Mouse (Mus musculus) gastrocnemius, adult 18-20 months (tissue): ENCODE data around the gene Exosc5. TPM values are rescaled to one million over a fixed set of nuclear protein-coding genes. Genes with fewer than 3 reads are reported as not detected.
A peak's percentile ranks its signal among the peaks of the same experiment; 100 is the strongest.

ENCODE experiments used
- DNase-seq: peaks from one replicate; pipeline ENCODE4 v3.0.0; 2021; ENCODE audit warnings: low spot score
- total RNA-seq, 2 experiments: library from RNA; stranded (reverse); gene quantifications; 2 replicates each; pipeline ENCODE4 v1.2.3; 2021

Exosc5 gene
- total RNA-seq, 2 experiments from 2014 or later: 19.9 to 21.3 TPM

DNA sequence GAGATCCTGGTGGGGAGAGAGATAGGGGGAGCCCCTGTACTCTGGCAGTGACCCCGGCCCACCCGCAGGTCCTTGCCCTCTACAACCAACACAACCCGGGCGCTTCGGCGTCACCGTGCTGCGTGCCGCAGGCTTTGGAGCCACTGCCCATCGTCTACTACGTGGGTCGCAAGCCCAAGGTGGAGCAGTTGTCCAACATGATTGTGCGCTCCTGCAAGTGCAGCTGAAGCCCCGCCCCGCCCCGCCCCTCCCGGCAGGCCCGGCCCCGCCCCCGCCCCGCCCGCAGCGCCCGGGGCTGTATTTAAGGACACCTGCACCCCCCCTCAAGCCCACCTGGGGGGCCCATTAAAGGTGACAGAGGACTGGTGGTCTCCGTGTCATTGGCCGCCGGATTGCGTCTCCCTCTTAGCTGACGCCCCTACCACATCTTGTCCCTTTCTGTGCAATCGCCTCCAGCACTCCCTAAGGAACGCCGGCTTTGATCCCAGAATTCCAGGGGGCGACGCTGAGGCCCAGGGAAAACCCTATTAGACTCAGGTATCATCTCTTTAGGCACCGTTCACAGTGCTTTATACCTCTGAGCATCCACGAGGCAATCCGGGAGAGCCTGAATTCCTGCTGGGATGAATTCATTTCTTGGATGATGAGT is 45.9 kb downstream of the Exosc5 start:
- no peak for DNase-seq

DNA sequence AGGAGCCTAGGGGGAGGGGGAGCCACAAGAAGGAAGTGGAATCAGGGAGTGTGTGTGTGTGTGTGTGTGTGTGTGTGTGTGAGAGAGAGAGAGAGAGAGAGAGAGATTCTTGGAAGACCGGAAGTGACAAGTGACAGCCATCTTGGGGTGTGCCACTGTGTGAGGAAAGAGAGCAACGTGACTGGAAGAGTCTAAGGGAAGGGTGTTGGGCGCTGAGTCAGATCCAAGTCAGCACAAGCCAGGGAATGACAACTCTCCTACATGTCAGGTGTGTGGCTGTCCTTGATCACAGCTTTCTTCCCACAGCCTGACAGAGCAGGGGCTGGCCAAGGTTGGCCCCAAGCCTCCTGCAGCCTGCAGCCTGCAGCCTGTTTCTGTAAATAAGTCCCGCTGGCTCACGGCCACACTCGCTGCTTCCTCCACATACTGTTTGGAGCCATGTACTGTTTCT is 46.9 kb downstream of the Exosc5 start:
- DNase-seq: no peak

DNA sequence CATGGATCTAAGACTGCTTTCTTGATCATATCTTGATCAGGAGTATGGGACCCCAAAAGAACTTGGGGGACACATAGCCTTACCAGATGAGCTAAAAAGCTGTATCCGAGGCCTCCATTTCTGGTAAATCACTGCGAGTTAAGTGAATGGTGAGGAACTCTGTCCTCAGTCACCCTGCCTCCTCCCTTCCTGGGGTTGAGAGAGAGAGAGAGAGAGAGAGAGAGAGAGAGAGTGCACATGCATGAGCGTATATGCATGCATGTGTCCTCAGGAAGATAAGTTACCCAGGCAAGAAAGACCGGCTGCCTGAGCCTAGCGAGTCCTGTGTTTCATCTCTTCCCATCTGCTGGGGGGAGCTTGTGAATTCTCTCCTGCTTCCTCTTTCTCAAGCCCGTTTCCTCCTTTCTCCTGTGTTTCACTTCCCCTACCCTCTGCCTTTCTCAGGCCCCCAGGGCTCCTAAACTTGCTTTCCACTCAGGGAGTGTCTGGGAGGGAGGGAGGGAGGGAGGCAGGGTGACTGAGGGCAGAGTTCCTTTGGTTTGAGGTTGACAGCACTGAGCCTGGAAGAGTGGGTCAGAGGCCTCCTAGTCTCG is 47.7 kb downstream of the Exosc5 start:
- DNase-seq: no peak

DNA sequence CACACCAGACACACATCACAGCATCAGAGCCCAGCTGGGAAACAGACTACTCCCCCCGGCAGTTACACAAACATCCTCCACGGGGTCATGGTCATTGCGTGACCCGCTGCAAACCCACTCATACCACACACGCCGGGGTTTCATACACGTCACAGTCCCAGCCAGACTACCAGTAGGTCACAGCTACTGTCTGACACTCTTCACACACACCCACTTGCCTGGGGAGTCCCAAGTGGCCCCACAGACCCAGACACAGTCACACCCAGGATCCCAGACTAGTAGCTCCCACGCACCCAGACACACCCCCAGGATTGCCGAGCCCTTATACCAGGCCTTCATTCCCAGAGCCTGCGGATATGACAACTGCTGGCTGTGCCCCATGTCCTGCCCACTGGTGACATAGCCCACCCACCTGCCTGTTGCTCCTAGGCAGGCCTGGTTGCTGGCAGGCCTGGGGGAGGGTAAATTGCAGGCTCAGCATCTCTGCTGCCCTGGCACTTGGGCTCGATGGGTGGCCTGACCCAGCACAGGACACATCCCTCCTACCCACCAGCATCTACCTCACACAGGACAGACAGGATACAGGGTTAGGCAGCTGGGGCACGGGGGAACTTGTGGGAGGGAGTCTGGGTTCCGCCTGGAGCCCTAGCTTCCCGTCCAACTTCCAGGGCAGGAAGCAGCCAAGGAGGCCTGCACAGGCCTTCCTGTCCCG is 48.8 kb downstream of the Exosc5 start:
- no peak for DNase-seq

DNA sequence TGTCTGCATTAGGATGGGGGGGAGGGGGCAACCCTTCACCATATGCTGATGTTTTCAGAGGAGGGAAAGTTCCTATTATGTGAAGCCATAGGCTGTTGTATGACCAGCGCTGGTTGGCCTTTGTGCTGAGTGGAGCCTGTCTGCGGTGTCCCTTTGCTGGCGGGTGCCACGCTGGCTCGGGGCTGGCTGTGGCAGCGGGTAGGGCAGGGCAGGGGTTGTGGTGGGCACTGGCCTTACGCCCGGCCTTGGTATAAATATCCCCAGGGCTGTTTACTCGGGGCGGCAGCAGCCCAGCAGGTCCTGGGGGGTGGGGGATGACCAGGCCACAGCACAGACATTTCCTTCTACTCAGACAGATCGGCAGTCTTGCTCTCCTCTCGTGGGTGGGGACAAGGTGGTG is 51.0 kb downstream of the Exosc5 start:
- DNase-seq: no peak

DNA sequence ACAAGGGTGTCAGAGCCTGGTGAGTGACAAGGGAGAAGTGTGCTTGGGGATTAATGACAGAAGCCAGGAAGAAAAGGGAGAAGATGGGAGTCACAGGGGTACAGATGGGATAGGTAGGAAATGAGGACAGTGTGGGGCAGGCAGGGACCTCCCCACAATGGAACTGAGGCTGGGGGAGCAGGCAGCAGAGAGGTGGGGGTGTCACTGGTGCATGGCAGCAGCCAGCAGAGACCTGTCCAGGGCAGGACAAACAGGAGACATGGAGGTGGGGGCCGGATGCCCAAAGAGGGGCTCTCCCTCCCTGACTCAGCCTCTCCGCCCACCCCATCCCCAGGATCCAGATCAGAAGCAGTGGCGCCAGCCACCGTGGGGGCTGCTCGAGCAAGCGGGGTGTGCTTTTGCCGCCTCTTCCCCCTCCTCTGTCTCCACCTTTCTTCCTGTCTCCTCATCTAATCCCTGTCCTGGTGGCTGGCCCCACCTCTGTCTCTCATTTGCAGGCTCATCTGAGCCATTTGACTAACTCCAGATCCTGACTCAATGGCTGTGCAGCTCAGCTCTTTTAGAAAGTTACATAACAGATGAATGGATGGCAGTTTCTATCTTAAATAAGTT is 51.7 kb downstream of the Exosc5 start:
- no peak for DNase-seq

DNA sequence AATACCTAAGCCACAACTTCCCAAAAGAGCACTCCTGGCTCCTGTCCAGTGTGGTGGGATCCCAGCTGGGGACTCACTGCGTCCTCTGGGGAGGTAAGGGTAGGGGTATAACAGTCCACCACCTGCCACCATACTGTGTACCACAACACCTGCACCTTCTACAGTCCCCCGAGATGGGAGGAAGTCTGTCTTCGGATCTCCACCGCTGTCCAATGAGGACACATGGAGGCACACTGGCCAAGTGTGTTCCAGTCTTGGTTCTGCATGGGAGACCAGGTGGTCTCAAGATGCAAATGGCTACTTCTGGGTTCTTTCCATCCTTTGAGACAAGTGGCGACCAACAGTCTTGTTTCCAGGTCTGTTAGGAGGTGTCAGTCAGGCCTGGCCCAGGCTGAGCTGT is 52.2 kb downstream of the Exosc5 start:
- DNase-seq: no peak

DNA sequence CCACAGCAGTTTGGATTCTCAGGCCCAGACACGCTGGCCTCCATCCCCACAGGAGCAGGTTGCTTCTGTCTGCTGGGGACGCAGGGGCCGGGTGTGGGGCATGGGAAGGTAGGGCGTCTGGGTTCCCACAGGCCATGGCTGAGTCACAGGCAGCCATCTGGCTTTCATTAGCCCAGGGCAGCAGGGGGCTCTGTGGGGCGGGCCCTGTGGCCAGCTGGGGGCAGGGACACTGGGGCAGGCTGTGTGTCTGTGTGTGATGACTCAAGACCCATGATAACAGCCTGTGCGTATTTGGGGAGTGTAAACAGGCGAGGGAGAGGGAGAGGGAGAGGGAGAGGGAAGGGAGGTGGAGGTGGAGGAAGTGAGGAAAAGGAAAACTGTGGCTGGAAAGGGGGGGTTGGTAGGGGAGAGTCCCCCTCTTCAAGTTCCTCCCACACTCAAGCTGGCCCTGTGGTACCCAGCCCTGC is 52.8 kb downstream of the Exosc5 start:
- peak; percentile 58 for DNase-seq

DNA sequence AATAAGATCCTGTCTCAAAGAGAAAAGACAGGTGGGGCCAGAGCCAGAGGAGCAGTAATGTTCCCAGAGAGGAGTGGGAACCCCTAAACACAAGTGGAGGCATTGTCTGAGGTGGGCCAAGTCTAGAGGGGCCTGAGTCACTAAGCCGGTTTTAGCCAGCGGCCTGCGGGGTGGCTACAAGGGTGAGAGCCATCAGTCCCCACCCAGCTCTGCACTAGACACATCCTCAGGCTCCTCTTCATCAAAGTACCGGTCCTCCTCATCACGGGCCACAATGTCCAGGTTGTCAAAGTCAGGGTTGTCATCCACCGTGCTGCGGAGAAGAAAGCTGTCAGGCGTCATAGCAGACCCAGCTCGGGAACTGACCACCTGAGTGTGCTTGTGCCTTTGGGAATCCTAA is 53.8 kb downstream of the Exosc5 start:
- DNase-seq: no peak

DNA sequence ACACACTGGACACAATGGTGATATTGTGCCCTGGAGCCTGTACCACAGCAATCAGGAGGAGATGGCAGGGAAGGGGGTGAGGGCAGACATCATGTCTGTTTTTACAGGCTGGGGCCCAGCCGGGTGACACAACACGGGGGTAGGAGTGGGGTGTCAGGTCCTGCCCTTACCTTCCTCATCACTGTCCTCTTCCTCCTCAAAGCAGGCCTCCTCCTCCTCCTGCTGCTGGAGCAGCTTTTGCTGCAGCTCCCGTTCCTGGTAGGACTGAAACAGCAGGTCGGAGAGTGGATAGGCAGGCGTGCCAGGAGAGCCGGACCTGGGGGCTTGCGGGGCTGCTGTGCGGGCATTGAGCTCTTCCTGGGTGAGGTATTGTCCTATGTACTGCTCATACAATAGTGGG is 55.6 kb downstream of the Exosc5 start:
- DNase-seq: no peak

DNA sequence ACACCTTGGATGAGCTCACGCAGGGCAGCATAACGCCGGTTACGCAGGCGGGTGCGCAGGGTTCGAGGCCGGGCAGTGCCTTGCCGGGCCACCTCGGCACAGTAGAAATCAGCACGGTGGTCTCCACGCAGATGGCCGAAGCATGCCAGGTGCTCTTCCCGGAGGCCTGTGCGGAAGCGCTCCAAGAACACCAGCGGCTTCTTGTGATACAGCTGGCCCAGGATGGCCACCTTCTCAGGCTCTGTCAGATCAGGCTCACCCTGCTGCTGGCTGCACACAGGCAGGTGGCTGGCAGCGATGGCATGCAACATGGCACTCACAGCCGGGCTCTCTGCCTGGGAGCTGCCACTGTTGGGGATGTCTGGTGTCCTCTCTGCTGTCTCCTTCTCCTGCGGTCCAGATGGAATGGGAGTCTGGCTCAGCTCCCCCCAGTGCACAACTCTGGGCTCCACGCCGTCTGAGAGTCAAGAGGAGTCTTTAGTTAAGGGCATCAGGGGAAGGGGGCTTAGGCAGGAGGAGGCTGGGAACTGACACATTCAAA is 56.8 kb downstream of the Exosc5 start:
- DNase-seq: no peak

DNA sequence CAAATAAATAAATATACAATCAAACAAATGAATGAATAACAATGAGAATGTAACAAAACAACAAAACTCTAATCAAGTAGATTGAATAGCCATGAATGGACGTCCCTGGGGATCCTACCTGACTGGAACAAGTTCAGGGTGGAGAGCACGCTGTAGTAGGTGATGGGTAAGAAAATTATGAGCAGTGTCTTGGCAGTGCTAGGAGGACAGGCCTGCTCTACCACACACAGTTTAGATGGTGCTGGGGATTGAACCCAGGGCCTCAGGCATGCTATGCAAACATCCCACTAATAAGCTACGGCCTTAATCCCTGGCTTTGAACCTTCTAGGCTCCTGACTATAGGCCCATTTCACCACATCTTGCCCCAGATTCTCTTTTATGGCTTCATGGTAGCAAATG is 58.5 kb downstream of the Exosc5 start:
- no peak for DNase-seq

DNA sequence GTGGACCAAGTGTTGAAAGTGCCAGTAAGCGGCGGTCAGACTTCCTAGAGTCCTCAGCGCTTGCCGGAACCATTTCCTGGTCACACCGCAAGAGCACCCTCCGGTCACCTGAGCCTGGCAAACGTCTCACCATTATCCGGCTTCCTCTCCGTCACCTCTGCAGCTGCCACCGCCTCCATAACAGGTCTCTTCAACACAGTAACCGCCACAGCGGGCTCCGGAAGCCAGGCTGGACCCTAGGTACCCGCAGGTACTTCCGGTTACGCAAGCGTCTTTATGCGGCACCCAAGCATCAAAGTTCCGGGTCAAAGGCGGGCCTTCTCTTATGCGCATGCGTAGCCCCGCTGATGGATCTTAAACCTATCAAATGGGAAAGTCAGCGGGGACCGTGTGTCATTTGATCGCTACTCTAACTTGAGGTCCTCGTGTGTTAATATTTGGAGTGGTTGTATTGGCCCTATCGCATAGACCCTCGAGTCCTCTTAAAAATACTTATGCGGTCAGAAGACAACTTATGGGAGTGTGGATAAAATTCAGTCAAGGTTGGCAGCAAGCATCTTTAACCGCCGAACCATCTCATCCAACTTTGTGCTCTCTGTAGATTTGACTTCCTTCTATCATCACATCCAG is 59.9 kb downstream of the Exosc5 start, which contains the start of gene Ccdc97:
TSS of gene Ccdc97 (minus strand) at position 301 of the 630 bp plus-strand sequence.
- DNase-seq: peak; percentile 95

DNA sequence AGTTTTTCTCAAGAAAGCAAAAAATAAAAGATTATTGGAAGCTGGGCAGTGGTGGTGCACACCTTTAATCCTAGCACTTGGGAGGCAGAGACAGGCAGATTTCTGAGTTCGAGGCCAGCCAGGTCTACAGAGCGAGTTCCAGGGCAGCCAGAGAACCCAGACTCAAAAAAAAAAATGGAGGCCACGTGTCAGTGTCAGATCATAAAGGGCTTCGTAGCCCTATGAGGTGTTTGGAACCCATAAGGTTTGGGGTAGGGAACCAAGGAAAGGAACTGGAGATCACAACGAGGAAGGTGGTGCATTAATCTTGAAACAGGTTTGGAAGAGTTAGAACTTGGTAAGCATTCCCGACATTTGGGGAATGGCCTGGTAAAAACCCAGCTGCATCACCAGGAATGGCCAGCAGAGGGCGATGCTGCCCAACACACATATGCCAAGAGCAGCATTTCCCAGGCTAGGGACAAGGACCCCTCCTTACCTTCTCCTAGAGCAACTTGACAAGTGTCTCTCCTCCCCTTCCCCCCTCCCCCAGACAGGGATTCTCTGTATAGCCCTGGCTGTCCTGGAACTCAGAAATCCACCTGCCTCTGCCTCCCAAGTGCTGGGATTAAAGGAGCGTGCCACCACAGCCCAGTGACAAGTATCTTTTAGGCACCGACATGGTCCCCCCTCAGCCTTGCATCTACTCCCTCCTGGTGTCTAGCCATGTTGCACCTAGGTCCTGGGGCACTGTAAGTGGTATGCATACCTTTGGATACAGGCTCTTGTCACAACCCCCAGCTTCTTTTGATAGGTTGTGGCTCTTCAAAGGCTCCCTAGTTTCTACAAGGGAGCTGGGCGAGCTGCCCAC is 61.0 kb downstream of the Exosc5 start:
- peak; percentile 77 for DNase-seq

DNA sequence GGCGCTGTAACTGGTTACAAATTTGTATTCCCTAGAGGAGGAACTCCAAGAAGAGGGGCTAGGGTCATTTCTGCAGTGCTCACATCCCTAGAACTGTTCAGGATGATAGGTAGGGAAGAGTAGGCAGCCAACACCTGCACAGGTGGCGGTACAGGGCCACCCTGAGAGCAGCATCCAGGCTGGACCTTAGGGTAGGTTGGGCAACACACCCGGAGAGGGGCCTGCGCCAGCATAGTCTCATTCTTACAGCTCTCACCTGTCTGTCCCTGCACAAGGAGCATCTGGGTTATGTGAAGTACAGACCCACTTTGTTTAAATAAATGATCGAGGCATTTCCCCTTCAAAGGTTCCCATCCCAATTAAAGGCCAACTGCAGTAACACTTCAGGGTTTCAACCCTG is 61.8 kb downstream of the Exosc5 start:
- DNase-seq: no peak

Other genes with a start within 250 kb of the Exosc5 start
- not detected for gene Cxcl17, start 246.3 kb upstream of the Exosc5 start, total RNA-seq
- gene Ceacam1, start 181.6 kb upstream of the Exosc5 start, total RNA-seq: 1 to 10 TPM; 2.7 to 4.4 TPM
- gene Ceacam2, start 119.3 kb upstream of the Exosc5 start, total RNA-seq: 1 to 10 TPM in 1 of 2 experiments, under 1 TPM in 1; 0.46 to 1.1 TPM
- gene Erich4, start 43.3 kb upstream of the Exosc5 start, total RNA-seq: not detected
- gene Dmac2, start 39.8 kb upstream of the Exosc5 start, total RNA-seq: 10 to 100 TPM; 38.7 to 43.2 TPM
- 1 to 10 TPM; 1.1 to 1.3 TPM for gene B3gnt8, start 32.5 kb upstream of the Exosc5 start, total RNA-seq
- 100 to 1,000 TPM; 134 to 137 TPM for gene Bckdha, start 183 bp upstream of the Exosc5 start, total RNA-seq
- not detected for gene Tmem91, start 16.0 kb downstream of the Exosc5 start, total RNA-seq
- 1 to 10 TPM; 7.3 to 7.8 TPM for gene B9d2, start 21.6 kb downstream of the Exosc5 start, total RNA-seq
- gene Tgfb1, start 27.8 kb downstream of the Exosc5 start, total RNA-seq: 1 to 10 TPM; 3.9 to 7.8 TPM
- gene Ccdc97, start 59.9 kb downstream of the Exosc5 start, total RNA-seq: 10 to 100 TPM; 42.1 to 43.5 TPM
- 10 to 100 TPM; 69.1 to 73.4 TPM for gene Hnrnpul1, start 95.6 kb downstream of the Exosc5 start, total RNA-seq
- gene Axl, start 129.5 kb downstream of the Exosc5 start, total RNA-seq: 10 to 100 TPM; 27.6 to 42.7 TPM
- under 1 TPM; 0.16 to 0.28 TPM for gene Cyp2s1, start 157.7 kb downstream of the Exosc5 start, total RNA-seq
- not detected for gene Cyp2b10, start 238.5 kb downstream of the Exosc5 start, total RNA-seq